Mouse (Mus musculus) lung, adult 2 months (tissue): ENCODE results near the gene Coro2b. TPM values are rescaled to one million over a fixed set of nuclear protein-coding genes. Genes with fewer than 3 reads are reported as not detected.

ENCODE experiments used
- DNase-seq: peaks from one replicate; pipeline ENCODE4 v3.0.0; 2022
- H3K4me1 ChIP-seq: fragments of 200-500 bp; 2 replicates; pipeline ENCODE4 v1.6.1; 2011; ENCODE audit warnings: low read length; ENCODE audit not compliant: control insufficient read depth, insufficient read depth
- H3K4me3 ChIP-seq: fragments of 200-500 bp; replicated peaks from 2 replicates; pipeline ENCODE3; 2011; ENCODE audit warnings: low read depth, mild to moderate bottlenecking, control low read depth, low read length; ENCODE audit errors: extremely low read depth
- CTCF ChIP-seq: fragments of 200-500 bp; IDR thresholded peaks from 2 replicates; pipeline ENCODE4 v1.5.1; 2011; ENCODE audit warnings: mild to moderate bottlenecking, low read length, control low read depth; ENCODE audit not compliant: insufficient read depth
- POLR2A ChIP-seq: fragments of 200-500 bp; IDR thresholded peaks from 2 replicates; pipeline ENCODE4 v1.6.1; 2011; ENCODE audit warnings: low read depth, mild to moderate bottlenecking, control low read depth, low read length, borderline replicate concordance; ENCODE audit errors: extremely low read depth
- WGBS: fragments of 180-500 bp; shearing (Covaris S2); methylation state at CpG from one replicate; pipeline ENCODE4 v1.1.7; 2018; 5-methylcytosine and 5-hydroxymethylcytosine counted together
- polyA plus RNA-seq: library from polyadenylated mRNA; depleted of rRNA; stranded (reverse); fragments of >200 nt; gene quantifications from 2 replicates; pipeline ENCODE4 v1.2.3, GENCODE M21; 2012

Coro2b gene
- polyA plus RNA-seq, 1 experiment: 48.8 TPM

- no peak for DNase-seq
- H3K4me3 ChIP-seq: no peak overlapping the region
- 81% methylated on average over 3 of the region's 3 CpGs for WGBS
- 0 out of 2 replicates have a peak, but pooled peaks cover 3% of the 10 kb centered on the region for H3K4me1 ChIP-seq
- no peak for TF ChIP-seq POLR2A
- no peak for TF ChIP-seq CTCF
Observed at GRCm38 (mm10) chr9:62482788-62483187, 54.1 kb downstream of the Coro2b start.

DNA sequence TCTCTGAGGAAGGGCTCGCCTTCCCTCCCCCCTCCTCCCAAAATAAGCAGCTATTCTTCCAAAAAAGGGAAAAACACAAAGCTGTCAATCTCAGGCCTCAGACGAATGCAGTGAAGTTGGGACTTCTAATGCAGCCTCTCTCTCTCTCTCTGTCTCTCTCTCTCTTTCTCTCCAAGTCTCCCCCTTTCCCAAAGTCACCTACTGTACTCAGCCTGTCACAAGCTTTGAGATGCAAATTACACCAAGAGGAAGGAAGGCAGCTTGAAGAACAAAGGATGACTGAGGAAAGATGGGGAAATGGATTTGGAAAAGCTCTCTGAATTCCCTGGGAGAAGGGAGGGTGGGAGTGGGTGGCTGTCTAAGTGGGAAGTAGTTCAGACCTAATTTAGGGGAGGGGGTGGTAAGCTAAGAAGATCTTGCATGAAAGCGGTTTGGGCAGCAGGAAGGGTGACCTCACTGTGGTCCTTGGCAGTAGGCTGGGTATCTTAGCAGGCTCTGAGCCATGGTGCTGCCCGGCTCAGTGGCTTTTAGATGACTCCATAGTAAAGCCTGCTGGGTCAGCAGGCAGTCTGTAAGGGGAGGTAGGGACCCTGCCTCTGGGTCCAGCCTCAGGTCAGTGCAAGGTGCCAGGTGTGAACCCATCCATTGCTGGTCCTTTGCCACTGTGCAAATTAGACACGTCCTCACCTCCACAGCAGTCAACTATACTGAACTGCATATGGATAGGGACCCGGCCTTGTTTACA is 55.8 kb downstream of the Coro2b start:
- Histone ChIP-seq H3K4me1 (peaks cover 5% of the 10 kb centered on the region; the same call in 1 of the 2 replicates), H3K4me3 (no peak overlapping the region)
- DNase-seq: no peak
- WGBS: 78% methylated on average over 6 of the region's 6 CpGs
- TF ChIP-seq CTCF: no peak
- TF ChIP-seq POLR2A: no peak

DNA sequence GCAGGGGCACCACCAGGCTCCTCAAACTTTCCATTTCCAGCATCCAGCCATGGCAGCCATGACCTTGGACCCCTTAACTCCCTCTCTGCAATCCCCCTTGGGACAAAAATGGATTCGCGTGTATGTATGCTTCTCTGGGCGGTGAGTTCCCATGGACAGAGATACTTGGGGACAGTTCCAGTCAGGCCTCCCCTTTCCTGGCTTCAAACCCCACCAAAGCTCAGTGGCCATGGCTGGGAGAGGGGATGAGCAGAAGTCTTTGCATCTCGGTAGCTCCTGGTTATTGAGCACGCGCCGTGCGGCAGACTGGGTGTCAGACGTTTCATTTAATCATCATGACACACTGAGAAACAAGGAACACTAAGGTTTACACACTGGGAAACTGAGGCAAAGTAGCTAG is 56.7 kb downstream of the Coro2b start:
- 92% methylated on average over 9 of the region's 9 CpGs for WGBS
- DNase-seq: no peak
- H3K4me3 ChIP-seq: no peak overlapping the region
- H3K4me1 ChIP-seq: peaks cover 5% of the 10 kb centered on the region; the same call in 1 of the 2 replicates
- TF ChIP-seq POLR2A (no peak), CTCF (no peak)

- Histone ChIP-seq H3K4me3 (no peak overlapping the region), H3K4me1 (peaks cover 5% of the 10 kb centered on the region; the same call in 1 of the 2 replicates)
- TF ChIP-seq CTCF: no peak
- TF ChIP-seq POLR2A: no peak
- 31% methylated on average over 11 of the region's 11 CpGs for WGBS
- DNase-seq: peak; percentile 56
Observed at GRCm38 (mm10) chr9:62476782-62477487, 59.9 kb downstream of the Coro2b start.

GRCm38 (mm10) chr9:62474206-62474605 is 62.6 kb downstream of the Coro2b start:
- 81% methylated on average over 2 of the region's 2 CpGs for WGBS
- TF ChIP-seq CTCF: no peak
- TF ChIP-seq POLR2A: no peak
- peaks cover 5% of the 10 kb centered on the region; the same call in 1 of the 2 replicates for H3K4me1 ChIP-seq
- DNase-seq: no peak
- H3K4me3 ChIP-seq: no peak overlapping the region

- DNase-seq: no peak
- TF ChIP-seq POLR2A: no peak
- no peak for TF ChIP-seq CTCF
- 77% methylated on average over 14 of the region's 14 CpGs for WGBS
- Histone ChIP-seq H3K4me3 (no peak overlapping the region), H3K4me1 (no peaks in the 10 kb centered on the region)
Observed at GRCm38 (mm10) chr9:62471541-62472189, 65.2 kb downstream of the Coro2b start.

DNA sequence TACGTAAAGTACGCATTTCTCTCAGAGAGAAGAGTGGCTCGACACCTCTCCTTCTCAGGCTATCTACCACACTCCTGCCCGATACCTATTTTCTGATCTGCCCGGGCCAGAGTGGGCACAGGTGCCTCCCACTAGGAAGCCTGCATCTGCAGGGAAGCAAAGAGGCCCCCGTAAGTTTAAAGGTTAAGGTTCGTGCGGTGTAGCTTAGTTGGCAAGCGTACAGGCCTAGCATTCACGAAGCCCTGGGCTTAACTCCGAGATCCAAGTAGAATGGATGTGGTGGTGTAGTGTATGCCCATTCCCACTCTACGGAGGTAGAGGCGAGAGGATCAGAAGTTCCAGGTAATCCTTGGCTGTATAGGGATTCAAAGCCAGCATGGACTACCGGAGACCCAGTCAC is 65.8 kb downstream of the Coro2b start:
- DNase-seq: no peak
- Histone ChIP-seq H3K4me3 (no peak overlapping the region), H3K4me1 (no peaks in the 10 kb centered on the region; the same call in none of the 2 replicates)
- WGBS: 89% methylated on average over 14 of the region's 14 CpGs
- no peak for TF ChIP-seq CTCF
- no peak for TF ChIP-seq POLR2A

- DNase-seq: peak; percentile 81
- TF ChIP-seq POLR2A (no peak), CTCF (peak; percentile 98)
- Histone ChIP-seq H3K4me1 (peaks cover 3% of the 10 kb centered on the region), H3K4me3 (no peak overlapping the region)
- 6% methylated on average over 1 of the region's 1 CpGs for WGBS
Observed at GRCm38 (mm10) chr9:62470398-62470797, 66.4 kb downstream of the Coro2b start.

GRCm38 (mm10) chr9:62469696-62470095 is 67.1 kb downstream of the Coro2b start:
- H3K4me1 ChIP-seq: peaks cover 3% of the 10 kb centered on the region
- no peak for DNase-seq
- 80% methylated on average over 10 of the region's 10 CpGs for WGBS
- no peak overlapping the region for H3K4me3 ChIP-seq
- TF ChIP-seq POLR2A (no peak), CTCF (no peak)
